Mouse (Mus musculus): ENCODE data around the gene Tulp2. TPM values are rescaled to one million over a fixed set of nuclear protein-coding genes. Genes with fewer than 3 reads are reported as not detected.

The Tulp2 gene
- total and polyA plus RNA-seq, 3 experiments = 1.1 to 1.2 TPM; not detected in 1

GRCm38 (mm10) chr7:45460377-45460776 lies 21.3 kb upstream of the Tulp2 start:
- Histone ChIP-seq H3K36me3 (ENCODE audit: control insufficient read depth in 1 of 2, insufficient read depth in 2 of 2, low read length in 2 of 2) (peaks cover 7 to 22% of the 10 kb centered on the region in 2 experiments), H3K79me2 (ENCODE audit: control insufficient read depth, insufficient read depth, low read length, poor library complexity) (peaks cover 29% of the 10 kb centered on the region), H3K9ac (ENCODE audit: control insufficient read depth, low read depth, low read length, poor library complexity, severe bottlenecking) (peak overlapping the region; percentile 76), H3K27ac (ENCODE audit: control insufficient read depth, low read depth, low read length) (peak overlapping the region; percentile 96), H3K9me3 (replicated peaks; ENCODE audit: insufficient read depth, low read length) (no peaks in the 10 kb centered on the region), H3K4me1 (ENCODE audit: control insufficient read depth in 1 of 2, insufficient read depth in 2 of 2, low read length in 2 of 2) (peaks cover 7 to 26% of the 10 kb centered on the region in 2 experiments; a peak in 3 of 4 replicates), H3K27me3 (ENCODE audit: control insufficient read depth in 1 of 2, insufficient read depth in 2 of 2, low read length in 2 of 2) (no peaks in the 10 kb centered on the region), H3K4me3 (ENCODE audit: control insufficient read depth in 1 of 2, insufficient read depth in 1 of 2, low read depth in 2 of 2, low read length in 2 of 2) (peak overlapping the region; percentile 21 to 51)
- no peak for DNase-seq (ENCODE audit: low read depth, low spot score)
- 0 out of 4 replicates have a peak, but pooled peaks of 1 of the 2 experiments have one; percentile 10 for TF ChIP-seq POLR2A (IDR thresholded peaks at IDR 0.05; ENCODE audit: control insufficient read depth in 1 of 2, insufficient read depth in 1 of 2, low read depth in 1 of 2, low read length in 2 of 2, poor library complexity in 1 of 2)
- TF ChIP-seq ZKSCAN1 (IDR thresholded peaks at IDR 0.05; ENCODE audit: low read depth, low read length) = no peak
- TF ChIP-seq MXI1 (IDR thresholded peaks at IDR 0.05; ENCODE audit: low read depth, low read length) = no peak
- TF ChIP-seq EP300 (IDR thresholded peaks at IDR 0.05; ENCODE audit: low read depth in 1 of 2, low read length in 2 of 2) = no peak
- no peak for TF ChIP-seq HCFC1 (IDR thresholded peaks at IDR 0.05; ENCODE audit: low read depth, low read length)
- no peak for TF ChIP-seq MAX (IDR thresholded peaks at IDR 0.05; ENCODE audit: low read length)

GRCm38 (mm10) chr7:45460860-45461314 lies 20.8 kb upstream of the Tulp2 start:
- Histone ChIP-seq H3K9ac (ENCODE audit: control insufficient read depth, low read depth, low read length, poor library complexity, severe bottlenecking) (peak overlapping the region; percentile 76), H3K79me2 (ENCODE audit: control insufficient read depth, insufficient read depth, low read length, poor library complexity) (peaks cover 34% of the 10 kb centered on the region), H3K27me3 (ENCODE audit: control insufficient read depth in 1 of 2, insufficient read depth in 2 of 2, low read length in 2 of 2) (no peaks in the 10 kb centered on the region), H3K9me3 (replicated peaks; ENCODE audit: insufficient read depth, low read length) (no peaks in the 10 kb centered on the region), H3K36me3 (ENCODE audit: control insufficient read depth in 1 of 2, insufficient read depth in 2 of 2, low read length in 2 of 2) (peaks cover 7 to 25% of the 10 kb centered on the region in 2 experiments), H3K27ac (ENCODE audit: control insufficient read depth, low read depth, low read length) (peak overlapping the region; percentile 96), H3K4me1 (ENCODE audit: control insufficient read depth in 1 of 2, insufficient read depth in 2 of 2, low read length in 2 of 2) (peaks cover 7 to 30% of the 10 kb centered on the region in 2 experiments; a peak in 3 of 4 replicates), H3K4me3 (ENCODE audit: control insufficient read depth in 1 of 2, insufficient read depth in 1 of 2, low read depth in 2 of 2, low read length in 2 of 2) (peak overlapping the region in 1 of 2 experiments; percentile 5; a peak in 1 of 4 replicates)
- DNase-seq (ENCODE audit: low read depth, low spot score) = peak; percentile 89
- TF ChIP-seq KAT2A (conservative IDR thresholded peaks at IDR 0.05; ENCODE audit: low read depth, low read length) = no peak
- TF ChIP-seq BHLHE40 (IDR thresholded peaks at IDR 0.05; ENCODE audit: borderline replicate concordance, low read depth, low read length) = peak; percentile 34; the same call in 1 of the 2 replicates
- TF ChIP-seq GATA1 (IDR thresholded peaks at IDR 0.05; ENCODE audit: low read depth, low read length) = no peak
- peak; percentile 37; the same call in 1 of the 2 replicates for TF ChIP-seq HCFC1 (IDR thresholded peaks at IDR 0.05; ENCODE audit: low read depth, low read length)
- TF ChIP-seq E2F4 (IDR thresholded peaks at IDR 0.05; ENCODE audit: borderline replicate concordance, low read depth, low read length) = no peak
- TF ChIP-seq TAL1 (IDR thresholded peaks at IDR 0.05; ENCODE audit: low read length) = no peak
- no peak for TF ChIP-seq NRF1 (IDR thresholded peaks at IDR 0.05; ENCODE audit: insufficient read depth, low read depth, low read length, poor library complexity, severe bottlenecking)
- no peak for TF ChIP-seq POLR2AphosphoS2 (IDR thresholded peaks at IDR 0.05; ENCODE audit: low read length)
- TF ChIP-seq TBP (IDR thresholded peaks at IDR 0.05; ENCODE audit: low read depth, low read length) = peak; percentile 90
- TF ChIP-seq MAX (IDR thresholded peaks at IDR 0.05; ENCODE audit: low read length) = peak; percentile 61; the same call in 1 of the 2 replicates
- no peak for TF ChIP-seq MEF2A (IDR thresholded peaks at IDR 0.05; ENCODE audit: extremely low read depth, insufficient replicate concordance, low read depth, low read length, poor library complexity, severe bottlenecking)
- TF ChIP-seq USF1 (IDR thresholded peaks at IDR 0.05; ENCODE audit: low read depth, low read length) = no peak
- TF ChIP-seq MXI1 (IDR thresholded peaks at IDR 0.05; ENCODE audit: low read depth, low read length) = peak; percentile 65
- TF ChIP-seq MYB (IDR thresholded peaks at IDR 0.05; ENCODE audit: low read depth, low read length) = no peak
- peak; percentile 88 for TF ChIP-seq ETS1 (IDR thresholded peaks at IDR 0.05; ENCODE audit: low read depth, low read length)
- peak; percentile 97 for TF ChIP-seq MAFK (IDR thresholded peaks at IDR 0.05; ENCODE audit: borderline replicate concordance, low read depth, low read length)
- peak; percentile 3; the same call in 1 of the 2 replicates for TF ChIP-seq MAZ (IDR thresholded peaks at IDR 0.05; ENCODE audit: low read depth, low read length)
- TF ChIP-seq ELF1 (IDR thresholded peaks at IDR 0.05; ENCODE audit: low read depth, low read length) = peak; percentile 28; the same call in 1 of the 2 replicates
- peak; percentile 100 for TF ChIP-seq GABPA (IDR thresholded peaks at IDR 0.05; ENCODE audit: low read depth, low read length)
- TF ChIP-seq CHD2 (IDR thresholded peaks at IDR 0.05; ENCODE audit: low read length) = no peak
- TF ChIP-seq JUND (IDR thresholded peaks at IDR 0.05; ENCODE audit: low read depth, low read length) = no peak
- TF ChIP-seq CTCF (IDR thresholded peaks at IDR 0.05 in 2 of 3, conservative IDR thresholded peaks at IDR 0.05 in 1 of 3; ENCODE audit: control insufficient read depth in 1 of 3, insufficient read depth in 1 of 3, low read depth in 2 of 3, low read length in 3 of 3, poor library complexity in 1 of 3, severe bottlenecking in 1 of 3) = no peak
- no peak for TF ChIP-seq RCOR1 (IDR thresholded peaks at IDR 0.05; ENCODE audit: low read depth, low read length)
- TF ChIP-seq ZKSCAN1 (IDR thresholded peaks at IDR 0.05; ENCODE audit: low read depth, low read length) = no peak
- TF ChIP-seq NELFE (IDR thresholded peaks at IDR 0.05; ENCODE audit: low read depth, low read length) = peak; percentile 44; the same call in 1 of the 2 replicates
- TF ChIP-seq RAD21 (IDR thresholded peaks at IDR 0.05; ENCODE audit: low read depth, low read length) = no peak
- TF ChIP-seq SMC3 (IDR thresholded peaks at IDR 0.05; ENCODE audit: low read depth, low read length) = no peak
- TF ChIP-seq POLR2AphosphoS5 (IDR thresholded peaks at IDR 0.05; ENCODE audit: borderline replicate concordance, low read depth, low read length) = no peak
- no peak for TF ChIP-seq ZC3H11A (IDR thresholded peaks at IDR 0.05; ENCODE audit: low read depth, low read length)

Measured in MEL (cell line).